23 mouse cellular contexts compared by ENCODE assay signal in the genomic region with DNA sequence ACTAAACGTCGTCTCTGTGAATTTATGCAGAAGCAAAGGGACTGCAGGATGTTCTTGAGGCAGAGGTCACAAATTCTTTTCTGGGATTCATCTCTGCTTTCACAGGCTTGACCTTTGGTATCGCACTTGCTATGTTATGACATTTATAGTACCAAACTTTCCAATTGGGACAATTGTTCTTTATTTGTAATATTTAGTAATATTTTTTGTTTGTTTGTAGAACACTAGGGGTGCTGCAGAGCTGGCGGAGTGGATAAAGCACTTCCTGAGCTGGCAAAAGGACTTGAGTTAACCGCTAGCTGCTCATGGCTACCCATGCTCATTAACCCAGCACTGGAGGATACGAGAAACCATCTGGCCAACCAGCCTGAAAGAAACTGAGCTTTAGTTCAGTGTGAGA. TPM values are rescaled to one million over a fixed set of nuclear protein-coding genes. Genes with fewer than 3 reads are reported as not detected.
DNase-seq lines count a peak whose midpoint lies in the region; ATAC-seq and TF ChIP-seq lines count a peak whose summit lies in the region.
"Had no signal": no experiment of that assay in that cellular context is flagged by ENCODE, and none has a peak within 500 bp of the region (broad histone marks: within the 10 kb centered on the region; RNA-seq: fewer than 3 reads in every experiment).

No protein-coding gene starts in this region.

- TF ChIP-seq POLR2A in lung, adult 2 months (IDR thresholded peaks at IDR 0.05; ENCODE audit: borderline replicate concordance, extremely low read depth, low read depth, low read length), result no peak

- DNase-seq in heart, adult 8-10 months (ENCODE audit: low spot score), result no peak
- peak; percentile 17 for DNase-seq in kidney, postnatal 14 days
- no peak for DNase-seq in kidney, adult 8-10 months
- no peak for DNase-seq in lung, adult 2 months
- no peak for DNase-seq in lung, postnatal 4 days
- no peak for DNase-seq in stomach, postnatal 0 days (ENCODE audit: low spot score)
- no peak for DNase-seq in cerebellum, postnatal 36 days
- DNase-seq: adrenal gland, adult 2 months; cerebellum, adult 11 months; gastrocnemius, postnatal 25 days; thymus, postnatal 14 days had no signal

- H3K4me1 ChIP-seq in heart, embryonic 15.5 days (replicated peaks), result peaks cover 6% of the 10 kb centered on the region; the same call in 1 of the 2 replicates
- no peaks in the 10 kb centered on the region for H3K4me1 ChIP-seq in lung, adult 2 months (ENCODE audit: control insufficient read depth, insufficient read depth, low read length)
- H3K4me1 ChIP-seq in stomach, postnatal 0 days (replicated peaks; ENCODE audit: control insufficient read depth, insufficient read depth), result no peaks in the 10 kb centered on the region
- H3K4me1 ChIP-seq: limb, embryonic 13.5 days; liver, embryonic 15.5 days; midbrain, embryonic 15.5 days; neural tube, embryonic 12.5 days had no signal

- H3K36me3 ChIP-seq in heart, embryonic 15.5 days, result no peaks in the 10 kb centered on the region
- no peaks in the 10 kb centered on the region for H3K36me3 ChIP-seq in stomach, postnatal 0 days (ENCODE audit: control insufficient read depth, insufficient read depth, low read length)
- H3K36me3 ChIP-seq: forebrain, embryonic 10.5 days; limb, embryonic 13.5 days; liver, embryonic 15.5 days; midbrain, embryonic 15.5 days; neural tube, embryonic 12.5 days had no signal

- WGBS in heart, embryonic 15.5 days, result 86% methylated on average over 6 of the region's 6 CpGs
- WGBS in lung, adult 2 months, result 68% methylated on average over 6 of the region's 6 CpGs
- WGBS in stomach, postnatal 0 days, result 72% methylated on average over 6 of the region's 6 CpGs

- peak overlapping the region; percentile 8 for H3K27ac ChIP-seq in heart, embryonic 15.5 days
- no peak overlapping the region for H3K27ac ChIP-seq in stomach, postnatal 0 days (replicated peaks)
- H3K27ac ChIP-seq: forebrain, embryonic 10.5 days; hindbrain, embryonic 14.5 days; limb, embryonic 13.5 days; liver, embryonic 15.5 days; macrophage; midbrain, embryonic 15.5 days; neural tube, embryonic 12.5 days had no signal

- H3K9ac ChIP-seq in heart, embryonic 15.5 days, result no peak overlapping the region
- H3K9ac ChIP-seq in stomach, postnatal 0 days (ENCODE audit: low read length), result no peak overlapping the region
- H3K9ac ChIP-seq: hindbrain, embryonic 14.5 days; limb, embryonic 13.5 days; liver, embryonic 15.5 days; midbrain, embryonic 15.5 days; neural tube, embryonic 12.5 days had no signal

- H3K9me3 ChIP-seq in heart, embryonic 15.5 days (replicated peaks), result no peaks in the 10 kb centered on the region
- no peaks in the 10 kb centered on the region for H3K9me3 ChIP-seq in stomach, postnatal 0 days (ENCODE audit: control insufficient read depth, low read length)
- H3K9me3 ChIP-seq: forebrain, embryonic 10.5 days; limb, embryonic 13.5 days; liver, embryonic 15.5 days; midbrain, embryonic 15.5 days; neural tube, embryonic 12.5 days had no signal

- 0 out of 2 replicates have a peak, but pooled peaks have one; percentile 10 for TF ChIP-seq CTCF in lung, adult 2 months (IDR thresholded peaks at IDR 0.05; ENCODE audit: insufficient read depth, low read length)
- 0 out of 2 replicates have a peak, but pooled peaks have one; percentile 17 for TF ChIP-seq CTCF in stomach, postnatal 0 days (IDR thresholded peaks at IDR 0.05; ENCODE audit: low read depth)

- no peak for TF ChIP-seq EP300 in stomach, postnatal 0 days (optimal IDR thresholded peaks at IDR 0.05)

- no peaks in the 10 kb centered on the region for H3K27me3 ChIP-seq in heart, embryonic 15.5 days
- no peaks in the 10 kb centered on the region for H3K27me3 ChIP-seq in stomach, postnatal 0 days (ENCODE audit: control insufficient read depth, insufficient read depth, low read length)
- H3K27me3 ChIP-seq: limb, embryonic 13.5 days; liver, embryonic 15.5 days; midbrain, embryonic 15.5 days; neural tube, embryonic 12.5 days had no signal

- no peak for ATAC-seq in heart, embryonic 15.5 days (replicated peaks; ENCODE audit: insufficient number of reproducible peaks, insufficient read depth, low FRiP score, low read depth)
- no peak for ATAC-seq in stomach, postnatal 0 days (ENCODE audit: low FRiP score, low TSS enrichment)
- ATAC-seq: forebrain, embryonic 16.5 days; intestine, embryonic 16.5 days; midbrain, embryonic 15.5 days had no signal

- H3K4me3 ChIP-seq in heart, embryonic 15.5 days, result no peak overlapping the region
- H3K4me3 ChIP-seq in lung, adult 2 months (replicated peaks; ENCODE audit: extremely low read depth, low read depth, low read length), result no peak overlapping the region
- no peak overlapping the region for H3K4me3 ChIP-seq in stomach, postnatal 0 days (ENCODE audit: low read depth, low read length)
- H3K4me3 ChIP-seq: forebrain, embryonic 10.5 days; limb, embryonic 13.5 days; liver, embryonic 15.5 days; midbrain, embryonic 15.5 days; neural tube, embryonic 12.5 days had no signal

- H3K4me2 ChIP-seq in heart, embryonic 15.5 days, result no peak overlapping the region
- H3K4me2 ChIP-seq in stomach, postnatal 0 days (replicated peaks; ENCODE audit: low read depth), result no peak overlapping the region
- H3K4me2 ChIP-seq: heart, embryonic 11.5 days; hindbrain, embryonic 14.5 days; limb, embryonic 13.5 days; liver, embryonic 15.5 days; midbrain, embryonic 15.5 days; neural tube, embryonic 12.5 days had no signal

RNA-seq across cellular contexts. Expression of gene Prkg1, which starts 49.9 kb away (rescaled TPM):
- polyA plus RNA-seq in heart, embryonic 15.5 days (2015; fragmentation: Nextera tagmentation; extraction: Ambion mirVana), result 6.0 TPM in 2 replicates
- total RNA-seq in heart, adult 8-10 months (2022), result 10 to 100 TPM; 10.6 to 16.1 (median 12.2) TPM
- polyA plus RNA-seq in lung, adult 2 months (2012; rRNA removed), result 4.1 and 6.0 TPM in 2 replicates
- polyA plus RNA-seq in stomach, postnatal 0 days (2015; fragmentation: Nextera tagmentation; extraction: Ambion mirVana), result 6.1 and 6.4 TPM in 2 replicates
- total RNA-seq: MEL had no signal
